In genomic region chr11:54899657-54900056, GRCm38 (mm10) we compare ENCODE assay signal across 24 mouse cellular contexts. TPM values are rescaled to one million over a fixed set of nuclear protein-coding genes. Genes with fewer than 3 reads are reported as not detected.
A peak's percentile ranks its signal among the peaks of the same experiment; 100 is the strongest.
DNase-seq lines count a peak whose midpoint lies in the region; ATAC-seq and TF ChIP-seq lines count a peak whose summit lies in the region.
"Had no signal": no experiment of that assay in that cellular context is flagged by ENCODE, and none has a peak within 500 bp of the region (broad histone marks: within the 10 kb centered on the region; RNA-seq: fewer than 3 reads in every experiment).

No protein-coding gene starts in this region.

- H3K27ac ChIP-seq in intestine, postnatal 0 days (ENCODE audit: low read depth, low read length), result peak overlapping the region; percentile 57; the same call in 1 of the 2 replicates
- no peak overlapping the region for H3K27ac ChIP-seq in intestine, embryonic 15.5 days
- H3K27ac ChIP-seq in kidney, adult 2 months (ENCODE audit: insufficient read depth, low read depth, low read length), result peak overlapping the region; percentile 96
- no peak overlapping the region for H3K27ac ChIP-seq in kidney, embryonic 14.5 days (ENCODE audit: low read depth, low read length)
- H3K27ac ChIP-seq: forebrain, embryonic 10.5 days; forebrain, embryonic 13.5 days; gastrocnemius, adult 2 months; hindbrain, embryonic 12.5 days; hindbrain, embryonic 15.5 days had no signal

- no peaks in the 10 kb centered on the region for H3K36me3 ChIP-seq in intestine, postnatal 0 days (ENCODE audit: control insufficient read depth, insufficient read depth)
- H3K36me3 ChIP-seq in intestine, embryonic 15.5 days, result no peaks in the 10 kb centered on the region
- peaks cover 1% of the 10 kb centered on the region; the same call in 1 of the 2 replicates for H3K36me3 ChIP-seq in kidney, adult 2 months (ENCODE audit: control insufficient read depth, insufficient read depth, low read length)
- no peaks in the 10 kb centered on the region for H3K36me3 ChIP-seq in kidney, embryonic 14.5 days (ENCODE audit: control insufficient read depth, insufficient read depth, low read length)
- H3K36me3 ChIP-seq: forebrain, embryonic 10.5 days; G1E; hindbrain, embryonic 12.5 days; hindbrain, embryonic 15.5 days had no signal

- no peak overlapping the region for H3K4me3 ChIP-seq in intestine, postnatal 0 days (ENCODE audit: low read depth, low read length)
- no peak overlapping the region for H3K4me3 ChIP-seq in intestine, embryonic 15.5 days (replicated peaks)
- H3K4me3 ChIP-seq in kidney, adult 2 months (ENCODE audit: insufficient read depth, low read depth, low read length), result no peak overlapping the region
- H3K4me3 ChIP-seq in kidney, embryonic 14.5 days (ENCODE audit: low read length), result no peak overlapping the region
- H3K4me3 ChIP-seq: forebrain, embryonic 10.5 days; forebrain, embryonic 13.5 days; gastrocnemius, adult 2 months; hindbrain, embryonic 12.5 days; hindbrain, embryonic 15.5 days had no signal

- ATAC-seq in intestine, postnatal 0 days, result no peak
- ATAC-seq in intestine, embryonic 15.5 days, result no peak
- ATAC-seq in kidney, embryonic 14.5 days (ENCODE audit: low FRiP score, low TSS enrichment), result no peak
- ATAC-seq: forebrain, embryonic 13.5 days; forebrain, embryonic 16.5 days; Patski had no signal

- WGBS in intestine, postnatal 0 days, result 42% methylated on average over 4 of the region's 4 CpGs
- WGBS in intestine, embryonic 15.5 days, result 66% methylated on average over 4 of the region's 4 CpGs
- 56% methylated on average over 4 of the region's 4 CpGs for WGBS in kidney, adult 2 months
- 59% methylated on average over 4 of the region's 4 CpGs for whole genome bisulfite sequencing in kidney, embryonic 14.5 days

- no peaks in the 10 kb centered on the region for H3K27me3 ChIP-seq in intestine, postnatal 0 days (replicated peaks; ENCODE audit: control insufficient read depth, insufficient read depth, low read length)
- no peaks in the 10 kb centered on the region for H3K27me3 ChIP-seq in intestine, embryonic 15.5 days (replicated peaks)
- H3K27me3 ChIP-seq in kidney, adult 2 months (replicated peaks; ENCODE audit: control insufficient read depth, insufficient read depth, low read length), result no peaks in the 10 kb centered on the region
- no peaks in the 10 kb centered on the region for H3K27me3 ChIP-seq in kidney, embryonic 14.5 days (ENCODE audit: control insufficient read depth, insufficient read depth, low read length)
- H3K27me3 ChIP-seq: CH12.LX; forebrain, embryonic 13.5 days; hindbrain, embryonic 12.5 days; hindbrain, embryonic 15.5 days; Patski had no signal

- no peaks in the 10 kb centered on the region for H3K9me3 ChIP-seq in intestine, postnatal 0 days (ENCODE audit: control insufficient read depth)
- H3K9me3 ChIP-seq in intestine, embryonic 15.5 days, result no peaks in the 10 kb centered on the region
- H3K9me3 ChIP-seq in kidney, embryonic 14.5 days (ENCODE audit: control insufficient read depth, low read length), result no peaks in the 10 kb centered on the region
- H3K9me3 ChIP-seq: forebrain, embryonic 10.5 days; forebrain, embryonic 13.5 days; G1E; hindbrain, embryonic 12.5 days; hindbrain, embryonic 15.5 days had no signal

- TF ChIP-seq POLR2A in kidney, adult 2 months (IDR thresholded peaks at IDR 0.05; ENCODE audit: low read depth, low read length), result no peak

- H3K4me1 ChIP-seq in intestine, postnatal 0 days (replicated peaks; ENCODE audit: control insufficient read depth, insufficient read depth, low read length), result peaks cover 6% of the 10 kb centered on the region; the same call in 1 of the 2 replicates
- peaks cover 22% of the 10 kb centered on the region for H3K4me1 ChIP-seq in intestine, embryonic 15.5 days (replicated peaks)
- H3K4me1 ChIP-seq in kidney, adult 2 months (ENCODE audit: control insufficient read depth, insufficient read depth, low read length), result peaks cover 19% of the 10 kb centered on the region
- peaks cover 8% of the 10 kb centered on the region; the same call in 1 of the 2 replicates for H3K4me1 ChIP-seq in kidney, embryonic 14.5 days (ENCODE audit: control insufficient read depth, insufficient read depth, low read length)

- peak; percentile 81 for DNase-seq in kidney, adult 2 months
- peak; percentile 52 for DNase-seq in 3T3-L1 (ENCODE audit: low read depth, low spot score)
- DNase-seq in lung, postnatal 10 days, result no peak
- DNase-seq: adrenal gland, postnatal 10 days; adrenal gland, postnatal 36 days; B cell, adult 2 months; cerebellum, adult 18-20 months; cerebellum, adult 9-10 months; cerebellum, postnatal 14 days; gastrocnemius, adult 2 months; gastrocnemius, postnatal 14 days; heart, adult 11 months had no signal

- H3K4me2 ChIP-seq in intestine, postnatal 0 days (replicated peaks; ENCODE audit: low read depth), result no peak overlapping the region
- no peak overlapping the region for H3K4me2 ChIP-seq in intestine, embryonic 15.5 days (replicated peaks)
- no peak overlapping the region for H3K4me2 ChIP-seq in kidney, embryonic 14.5 days (replicated peaks; ENCODE audit: low read depth, low read length)
- H3K4me2 ChIP-seq: forebrain, embryonic 13.5 days; heart, embryonic 11.5 days; hindbrain, embryonic 12.5 days; hindbrain, embryonic 15.5 days had no signal

- no peak for TF ChIP-seq CTCF in intestine, postnatal 0 days (IDR thresholded peaks at IDR 0.05; ENCODE audit: low read depth)
- TF ChIP-seq CTCF in kidney, adult 2 months (conservative IDR thresholded peaks at IDR 0.05; ENCODE audit: insufficient read depth, insufficient read length, low read depth, low read length), result no peak

- H3K9ac ChIP-seq in intestine, postnatal 0 days (ENCODE audit: low read depth, low read length), result no peak overlapping the region
- no peak overlapping the region for H3K9ac ChIP-seq in intestine, embryonic 15.5 days
- no peak overlapping the region for H3K9ac ChIP-seq in kidney, embryonic 14.5 days (ENCODE audit: low read depth, low read length)
- H3K9ac ChIP-seq: forebrain, embryonic 13.5 days; hindbrain, embryonic 12.5 days; hindbrain, embryonic 15.5 days had no signal

RNA-seq across cellular contexts. Expression of gene Gpx3, which starts 2.6 kb away (rescaled TPM):
- polyA plus RNA-seq in intestine, postnatal 0 days (2015; fragmentation: Nextera tagmentation; extraction: Ambion mirVana), result 6,664 and 6,785 TPM in 2 replicates
- polyA plus RNA-seq in intestine, embryonic 15.5 days (2015; fragmentation: Nextera tagmentation; extraction: Ambion mirVana), result 308 and 352 TPM in 2 replicates
- polyA plus RNA-seq in kidney, adult 2 months (2012; rRNA removed), result 28,844 and 31,623 TPM in 2 replicates
- 83.0 and 101 TPM in 2 replicates for polyA plus RNA-seq in kidney, embryonic 14.5 days (2014; fragmentation: Nextera tagmentation; extraction: Ambion mirVana)
- polyA plus RNA-seq: G1E had no signal

RNA-seq across cellular contexts. Expression of gene Hint1, which starts 33.5 kb away (rescaled TPM):
- polyA plus RNA-seq in intestine, postnatal 0 days (2015; fragmentation: Nextera tagmentation; extraction: Ambion mirVana), result 1,016 and 1,041 TPM in 2 replicates
- polyA plus RNA-seq in intestine, embryonic 15.5 days (2015; fragmentation: Nextera tagmentation; extraction: Ambion mirVana), result 705 and 851 TPM in 2 replicates
- 1,115 and 1,173 TPM in 2 replicates for polyA plus RNA-seq in kidney, adult 2 months (2012; rRNA removed)
- polyA plus RNA-seq in kidney, embryonic 14.5 days (2014; fragmentation: Nextera tagmentation; extraction: Ambion mirVana), result 720 and 912 TPM in 2 replicates

RNA-seq across cellular contexts. Expression of gene Lyrm7, which starts 38.9 kb away (rescaled TPM):
- 2.7 and 5.8 TPM in 2 replicates for polyA plus RNA-seq in intestine, postnatal 0 days (2015; fragmentation: Nextera tagmentation; extraction: Ambion mirVana)
- 8.9 and 9.4 TPM in 2 replicates for polyA plus RNA-seq in intestine, embryonic 15.5 days (2015; fragmentation: Nextera tagmentation; extraction: Ambion mirVana)
- polyA plus RNA-seq in kidney, adult 2 months (2012; rRNA removed), result 1.4 and 3.9 TPM in 2 replicates
- polyA plus RNA-seq in kidney, embryonic 14.5 days (2014; fragmentation: Nextera tagmentation; extraction: Ambion mirVana), result 6.7 and 9.6 TPM in 2 replicates

Comparison
In these comparisons a context has a peak if more than half of its experiments do, and no peak if none do; other contexts are left out.
1. H3K27ac ChIP-seq: peak in intestine, postnatal 0 days (single experiment) and kidney, adult 2 months (single experiment); none in intestine, embryonic 15.5 days (single experiment) and kidney, embryonic 14.5 days (single experiment).
2. RNA of gene Gpx3, which starts 2.6 kb away (polyA plus RNA-seq): 28,844 to 31,623 TPM in kidney, adult 2 months and 6,664 to 6,785 TPM in intestine, postnatal 0 days; 308 to 352 TPM in intestine, embryonic 15.5 days and 83.0 to 101 TPM in kidney, embryonic 14.5 days; every median in the first group is over 10 times any median in the second.